Mouse (Mus musculus): ENCODE measurements at regions not wholly inside any gene's neighbourhood (a gene's known extent, or its start where the extent isn't known, plus 50 kb on each side); places are given as distances from the start of the nearest gene placed in this dataset.

DNA sequence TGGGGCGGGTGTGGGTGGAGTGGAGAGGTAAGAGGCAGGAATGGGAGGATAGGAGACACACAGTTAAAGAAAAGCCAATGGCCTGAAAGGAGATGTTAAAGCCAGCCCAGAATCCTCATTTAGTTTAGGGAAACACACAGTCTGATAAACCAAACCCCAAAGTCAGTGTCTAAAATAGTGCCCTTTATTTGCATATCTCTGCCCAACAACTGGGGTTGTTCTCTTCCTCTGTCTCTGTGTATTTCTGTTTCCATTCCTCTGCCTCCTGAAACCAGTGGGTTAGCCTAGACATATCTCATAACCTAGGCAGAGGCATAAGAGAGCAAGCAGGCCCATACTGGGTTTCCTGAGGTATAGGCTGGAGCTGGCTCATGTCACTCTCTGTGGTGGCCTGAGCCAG, 138.6 kb upstream of the Zc3h12a start:
- DNase-seq (ENCODE audit: low read depth, low spot score) = no peak

DNA sequence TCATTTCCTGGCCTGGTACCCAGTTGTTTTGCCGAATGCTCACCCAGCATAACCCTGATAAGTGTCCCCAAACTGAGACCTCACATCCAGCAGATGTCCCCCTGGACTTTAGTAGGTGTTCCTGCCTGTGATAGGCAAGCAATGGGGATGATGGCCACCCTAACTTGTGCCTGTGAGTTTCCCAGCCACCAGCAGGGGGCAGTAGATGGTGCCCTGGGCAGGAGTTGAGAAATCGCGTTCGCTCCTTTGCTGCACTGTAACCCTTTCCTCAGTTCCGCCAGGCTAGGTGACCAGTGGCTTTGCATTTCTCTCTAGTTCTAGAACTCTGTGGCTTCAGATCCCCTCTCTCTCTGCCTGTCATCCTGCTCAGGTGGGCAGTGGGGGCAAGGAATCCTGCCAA, 137.9 kb upstream of the Zc3h12a start:
- DNase-seq (ENCODE audit: low read depth, low spot score) = peak; percentile 5

DNA sequence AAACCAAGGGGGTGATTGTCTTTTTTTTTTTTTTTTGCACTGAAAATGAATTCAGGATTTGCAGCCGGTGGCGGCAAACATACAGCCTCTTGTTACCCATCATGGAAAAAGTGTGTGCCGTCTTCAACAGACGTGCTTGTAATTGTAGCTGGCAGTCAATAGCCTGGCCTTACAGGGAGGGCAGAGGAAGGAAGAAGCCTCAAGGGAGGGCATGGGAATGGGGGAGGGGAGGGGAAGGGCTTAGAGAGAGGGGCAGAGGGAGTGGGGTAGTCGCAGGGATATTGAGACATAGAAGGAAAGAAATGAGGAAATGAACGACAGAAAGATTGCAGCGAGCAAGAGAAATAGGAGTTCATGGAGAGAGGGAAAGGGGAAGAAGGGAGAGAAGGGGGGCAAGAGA, 137.4 kb upstream of the Zc3h12a start:
- DNase-seq (ENCODE audit: low read depth, low spot score) = no peak

DNA sequence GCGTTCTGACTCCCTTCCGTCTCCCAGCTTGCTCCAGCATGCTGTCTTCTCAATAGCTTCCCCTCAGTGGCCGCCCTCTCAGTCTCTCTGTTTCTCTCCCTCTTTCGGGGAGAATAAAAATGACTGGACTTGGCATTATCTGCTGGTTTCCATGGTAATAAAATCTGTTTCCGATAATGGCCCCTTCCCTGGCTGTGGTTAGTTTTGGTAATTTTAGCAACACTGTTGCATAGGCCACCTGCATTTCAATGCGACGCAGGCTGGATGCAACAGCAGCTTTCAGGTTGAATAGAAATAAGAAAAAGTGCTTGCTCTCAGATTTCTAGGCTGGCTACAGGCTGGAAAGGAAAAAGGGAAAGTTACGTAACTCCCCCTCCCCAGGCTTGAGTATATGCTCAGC, 133.9 kb upstream of the Zc3h12a start:
- DNase-seq (ENCODE audit: low read depth, low spot score) = no peak

DNA sequence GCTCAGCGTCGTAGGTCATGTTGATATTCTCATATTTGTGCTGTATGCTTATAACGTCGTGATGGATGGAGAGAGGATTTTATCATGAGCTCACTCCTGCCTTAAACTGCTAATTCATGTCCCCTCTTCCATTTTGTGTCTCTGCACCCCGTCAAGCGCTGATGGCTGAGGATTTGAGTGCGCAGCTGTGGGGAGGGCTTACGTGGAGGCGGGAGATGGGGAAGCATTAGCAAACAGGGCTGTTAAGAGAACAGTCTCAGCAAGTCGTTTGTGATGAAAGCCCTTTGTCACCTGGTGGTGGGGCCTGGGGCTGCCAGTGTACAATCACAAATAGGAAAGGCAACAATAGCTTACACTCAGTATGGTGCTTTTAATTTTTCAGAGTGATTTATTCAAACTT, 131.7 kb upstream of the Zc3h12a start:
- DNase-seq (ENCODE audit: low read depth, low spot score) = no peak

DNA sequence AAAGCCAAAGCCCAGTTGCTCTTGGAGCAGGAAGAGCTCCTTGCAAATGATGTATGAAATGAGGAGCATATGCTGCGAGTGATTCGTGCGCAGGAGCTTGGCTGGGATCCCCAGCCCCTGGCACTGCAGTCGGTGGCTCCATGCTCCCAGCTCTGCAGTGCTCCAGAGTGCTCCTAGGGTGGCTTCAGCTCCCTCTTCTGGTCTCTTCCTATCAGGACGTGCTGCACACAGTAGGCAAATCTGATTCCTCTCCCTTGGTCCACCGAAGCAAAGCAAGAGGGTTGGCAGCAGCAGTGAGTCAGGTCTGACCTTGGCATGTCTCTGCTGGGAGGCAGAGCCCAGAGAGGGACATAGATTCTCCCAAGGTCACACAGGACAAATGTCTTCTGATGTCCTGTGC, 130.3 kb upstream of the Zc3h12a start:
- no peak for DNase-seq (ENCODE audit: low read depth, low spot score)

DNA sequence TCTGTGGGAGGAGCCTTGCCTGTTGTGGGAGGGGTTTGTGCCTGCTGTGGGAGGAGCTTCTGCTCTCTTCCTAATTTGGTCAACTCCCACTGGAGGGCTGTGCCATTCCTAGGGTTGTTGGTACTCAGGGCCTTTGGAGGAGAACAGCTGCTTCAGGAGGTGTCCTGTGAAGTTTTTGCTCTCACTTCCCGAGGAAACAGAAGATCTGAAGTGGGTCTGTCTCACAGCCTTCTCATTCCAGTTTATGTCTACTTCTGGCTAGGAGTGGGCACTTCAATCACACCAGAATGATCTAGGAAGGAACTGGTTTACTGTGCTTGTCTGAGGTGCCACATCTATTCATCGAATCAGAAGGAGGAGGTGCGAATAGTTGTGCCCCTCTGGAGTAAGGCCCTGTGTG, 125.5 kb upstream of the Zc3h12a start:
- no peak for DNase-seq (ENCODE audit: low read depth, low spot score)

DNA sequence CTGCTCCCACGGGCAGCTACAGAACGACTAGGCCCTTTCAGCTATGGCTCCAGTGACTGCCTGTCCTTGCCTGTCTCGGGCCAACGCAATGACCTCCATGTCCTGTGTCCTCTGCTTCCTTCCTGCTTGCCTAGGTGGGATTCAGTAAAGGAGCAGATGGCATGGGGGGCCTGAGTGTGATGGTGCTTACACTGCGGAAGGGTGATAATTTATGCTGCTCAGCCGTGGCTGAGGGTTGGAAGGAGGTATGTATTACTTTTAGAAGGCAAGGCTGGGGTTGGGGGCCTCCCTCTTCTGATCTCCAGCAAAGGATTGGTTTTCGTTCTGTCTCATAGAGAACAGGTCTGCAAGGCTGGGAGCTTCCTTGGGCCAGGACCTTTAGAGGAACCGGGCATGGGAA, 124.6 kb upstream of the Zc3h12a start:
- no peak for DNase-seq (ENCODE audit: low read depth, low spot score)

DNA sequence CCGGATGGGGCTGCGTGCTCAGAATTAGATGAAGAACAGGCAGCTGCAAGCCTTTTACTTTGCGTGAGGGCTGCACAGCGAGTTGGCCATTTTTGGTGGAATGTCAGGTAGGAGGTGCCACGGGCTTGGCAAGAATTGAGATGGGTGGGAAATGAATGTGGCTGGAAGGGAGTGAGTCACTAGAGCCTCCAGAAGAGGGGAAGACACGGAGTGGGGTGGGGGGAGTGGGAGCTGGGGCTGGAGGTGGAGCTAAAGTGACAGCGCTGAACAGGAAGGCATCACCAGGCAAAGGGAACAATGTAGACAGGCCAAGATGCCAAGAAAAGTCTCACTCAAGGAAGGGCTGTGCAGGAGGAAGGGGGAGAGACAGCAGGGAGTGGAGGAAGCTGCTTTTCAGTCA, 121.4 kb upstream of the Zc3h12a start:
- no peak for DNase-seq (ENCODE audit: low read depth, low spot score)

DNA sequence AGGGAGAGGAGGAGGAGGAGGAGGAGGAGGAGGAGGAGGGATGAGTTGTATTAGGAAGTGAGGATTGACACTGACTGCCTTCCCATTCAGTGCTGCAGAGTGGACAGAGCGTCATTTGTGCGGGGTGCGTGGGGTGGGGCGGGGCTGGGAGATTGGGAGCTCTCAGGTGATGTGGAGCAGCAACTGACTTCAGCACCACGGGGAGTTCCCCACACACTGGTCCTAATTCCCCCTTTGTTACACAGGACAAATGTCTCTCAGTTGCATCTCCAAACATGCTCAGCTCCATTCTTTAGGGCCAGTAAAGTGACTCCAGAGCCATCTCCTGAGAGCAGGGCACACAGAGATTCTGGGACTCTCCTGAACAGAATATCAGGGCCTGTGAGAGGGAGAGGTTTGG, 118.5 kb upstream of the Zc3h12a start:
- peak; percentile 5 for DNase-seq (ENCODE audit: low read depth, low spot score)

DNA sequence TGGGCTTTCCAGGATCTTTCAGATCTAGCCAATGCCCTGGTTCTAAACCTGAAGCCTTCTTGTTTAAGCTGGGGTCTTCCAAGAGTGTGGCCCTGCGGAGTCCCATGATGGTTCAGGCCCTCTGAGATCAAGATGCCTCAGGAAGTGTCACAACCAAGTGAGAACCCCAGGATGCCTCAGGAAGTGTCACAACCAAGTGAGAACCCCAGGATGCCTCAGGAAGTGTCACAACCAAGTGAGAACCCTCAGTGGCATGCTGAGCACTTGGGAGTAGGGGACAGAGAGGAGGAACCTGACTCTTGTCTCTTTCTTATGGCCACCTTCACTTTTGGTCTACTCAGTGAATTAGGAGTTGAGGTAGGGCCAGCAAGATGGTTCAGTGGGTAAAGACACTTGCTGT, 114.9 kb upstream of the Zc3h12a start:
- DNase-seq (ENCODE audit: low read depth, low spot score) = no peak

DNA sequence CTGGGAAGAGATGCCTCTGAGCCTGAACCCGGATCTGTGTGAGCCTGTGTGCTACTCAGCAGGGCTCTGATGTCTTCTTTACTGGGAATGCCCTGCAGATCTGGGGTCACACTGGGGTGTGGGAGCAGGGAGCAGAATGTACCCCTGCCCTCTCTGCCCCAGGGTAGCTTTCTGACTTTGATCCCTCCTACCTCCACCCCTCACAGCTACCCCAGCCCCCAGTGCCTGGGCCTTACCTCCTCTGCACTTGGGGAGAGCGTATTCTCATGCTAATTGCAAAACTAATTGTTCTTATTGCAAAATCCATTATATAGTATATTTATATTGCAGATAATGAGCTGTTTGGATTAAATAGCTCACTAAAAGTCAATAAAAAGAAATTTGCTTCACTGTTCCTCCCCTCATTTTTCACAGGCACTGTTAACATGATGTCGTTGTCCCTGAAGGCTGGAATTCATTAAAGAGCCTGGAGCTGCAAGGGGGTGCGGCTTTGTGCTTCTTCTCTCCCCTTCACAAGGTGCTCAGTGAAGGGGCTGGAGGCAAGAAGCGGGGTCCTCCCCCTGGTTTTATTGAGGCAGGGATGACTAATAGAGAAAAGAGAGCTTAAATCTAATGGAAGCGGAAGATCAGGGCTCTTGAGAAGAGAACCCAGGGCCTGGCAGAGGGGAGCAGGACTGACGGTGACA, 114.1 kb upstream of the Zc3h12a start:
- no peak for DNase-seq (ENCODE audit: low read depth, low spot score)

DNA sequence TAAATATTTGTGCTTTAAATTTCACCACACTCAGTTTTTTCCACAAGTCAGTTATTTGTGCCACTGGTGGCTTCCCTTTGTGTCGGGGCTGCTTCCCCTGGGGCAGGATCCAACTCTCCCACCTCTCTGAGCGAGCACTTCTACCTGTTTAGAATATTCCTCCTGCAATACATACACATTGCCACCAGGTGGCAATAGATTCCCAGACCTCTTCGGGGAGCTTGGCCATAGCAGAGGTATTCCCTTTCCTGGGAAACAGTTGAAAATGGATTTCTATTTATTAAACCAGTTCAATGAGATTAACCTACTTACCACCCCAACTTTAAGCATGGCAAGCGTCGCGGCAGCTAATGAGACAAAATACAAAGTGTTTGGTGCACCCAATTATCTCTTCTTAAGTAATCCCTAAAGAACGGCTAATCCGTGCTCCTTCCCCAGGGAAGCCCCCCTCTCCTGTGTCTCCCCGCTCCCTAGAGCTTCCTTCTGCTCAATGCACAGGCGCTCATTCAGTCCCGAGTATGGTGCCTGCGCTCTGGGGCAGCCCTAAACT, 104.1 kb upstream of the Zc3h12a start:
- DNase-seq (ENCODE audit: low read depth, low spot score) = peak; percentile 39

DNA sequence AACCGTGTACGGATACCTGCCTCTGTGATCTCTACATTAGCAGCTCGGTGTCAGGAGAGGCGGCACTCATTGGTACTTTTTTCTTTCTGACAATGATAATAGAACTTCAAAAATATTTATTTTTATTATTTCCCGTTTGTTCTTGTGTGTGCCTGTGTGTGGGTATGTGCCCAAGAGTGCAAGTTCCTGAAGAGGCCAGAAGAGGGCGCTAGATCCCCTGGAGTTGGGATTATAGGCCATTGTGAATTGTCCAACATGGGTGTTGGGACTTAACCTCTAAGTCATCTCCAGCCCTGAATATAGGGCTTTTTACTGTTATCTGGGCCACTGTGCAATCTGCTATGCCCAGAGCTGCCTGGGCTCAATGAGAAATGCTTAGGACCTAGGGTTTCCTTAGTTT, 99.6 kb upstream of the Zc3h12a start:
- no peak for DNase-seq (ENCODE audit: low read depth, low spot score)

DNA sequence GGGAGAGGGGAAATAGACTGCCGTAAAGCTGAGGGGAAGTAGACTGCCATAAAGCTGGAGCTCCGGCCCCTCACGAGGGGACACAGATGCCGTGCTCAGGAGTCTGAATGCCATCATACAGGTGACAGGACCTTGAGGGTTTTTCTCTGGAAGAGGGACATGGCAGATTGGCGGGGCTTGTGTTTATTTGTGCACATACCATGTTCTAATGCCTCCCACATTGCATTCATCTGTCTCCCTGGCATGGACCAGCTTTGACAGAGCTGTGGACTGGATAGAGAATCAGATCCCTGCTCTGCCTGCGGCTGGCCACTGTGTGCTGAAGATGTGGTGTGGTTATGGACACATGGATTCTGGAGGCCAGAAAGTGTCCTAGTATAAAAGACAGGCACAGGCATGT, 95.3 kb upstream of the Zc3h12a start:
- no peak for DNase-seq (ENCODE audit: low read depth, low spot score)

DNA sequence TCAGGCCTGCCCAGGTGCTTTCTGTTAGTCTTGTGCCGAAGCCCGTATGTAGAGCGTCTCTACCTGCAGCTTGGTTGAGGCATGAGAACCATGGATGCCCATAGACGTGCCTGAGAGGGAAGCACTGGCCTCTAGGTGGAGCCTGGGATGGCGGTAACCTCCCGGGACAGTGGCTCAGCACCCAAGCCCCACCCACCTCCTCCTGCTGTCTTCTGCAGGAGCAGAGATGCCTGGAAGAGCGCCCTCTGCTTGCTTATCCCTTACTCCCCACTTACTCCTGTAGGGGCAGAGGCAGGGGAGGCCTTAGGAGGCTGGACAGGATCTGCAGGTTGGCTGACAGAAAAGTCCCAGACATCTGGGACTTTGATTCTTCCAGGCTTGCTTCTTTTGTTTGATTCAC, 92.7 kb upstream of the Zc3h12a start:
- no peak for DNase-seq (ENCODE audit: low read depth, low spot score)

DNA sequence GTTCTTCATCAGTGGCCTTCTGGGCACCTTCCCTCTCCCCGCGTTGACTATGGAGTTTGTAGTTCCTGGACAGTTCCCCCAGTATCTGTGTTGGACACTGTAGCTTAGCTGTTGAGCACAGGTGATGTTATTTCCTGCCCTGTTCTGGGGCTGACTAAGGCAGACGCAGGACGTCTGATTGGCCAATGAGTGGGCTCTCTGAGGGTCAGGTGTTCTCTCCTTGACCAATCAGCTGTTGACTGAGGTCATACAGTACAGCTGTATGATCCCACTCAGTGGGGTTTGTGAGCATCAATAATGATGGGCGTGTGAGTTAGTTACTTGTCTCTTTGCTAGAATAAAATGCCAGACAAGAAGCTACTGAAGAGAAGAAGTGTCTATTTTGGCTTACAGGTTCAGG, 91.6 kb upstream of the Zc3h12a start:
- DNase-seq (ENCODE audit: low read depth, low spot score) = no peak

DNA sequence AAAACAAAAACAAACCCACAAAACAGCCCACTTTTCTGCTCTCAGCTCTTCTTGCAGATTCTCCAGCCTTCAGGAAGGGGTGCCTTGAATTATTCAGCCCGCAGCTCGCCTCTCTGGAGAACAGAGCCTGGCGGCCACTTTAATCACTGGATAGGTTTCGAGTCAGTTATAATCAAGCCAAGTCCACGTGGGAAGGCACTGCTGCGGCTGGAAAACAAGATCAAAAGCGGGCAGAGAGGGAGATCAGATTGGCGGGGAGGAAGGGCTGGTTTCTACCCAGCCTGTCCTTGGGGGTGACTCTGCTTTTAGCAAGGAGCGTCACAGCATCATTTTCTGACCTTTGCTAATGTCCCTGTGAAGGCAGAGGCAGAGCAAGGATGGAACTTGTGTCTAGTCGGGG, 86.7 kb upstream of the Zc3h12a start:
- DNase-seq (ENCODE audit: low read depth, low spot score) = no peak

DNA sequence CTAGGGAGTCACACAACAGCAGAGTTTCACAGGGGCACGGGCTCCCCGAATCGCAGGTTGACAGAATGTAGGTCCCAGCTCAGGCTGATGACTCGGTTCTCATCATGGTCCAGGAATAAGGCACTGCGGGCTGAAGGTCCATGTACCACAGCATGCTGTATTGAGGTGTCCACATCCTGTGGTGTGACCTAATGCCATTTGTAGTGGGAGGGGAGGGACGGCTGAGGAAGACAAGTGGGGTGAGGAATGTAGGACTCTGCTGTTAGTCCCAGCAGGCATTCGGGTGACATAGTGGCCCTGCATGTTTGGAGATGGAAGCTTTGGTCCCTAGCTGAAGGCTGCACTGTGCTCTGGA, 84.5 kb upstream of the Zc3h12a start:
- DNase-seq (ENCODE audit: low read depth, low spot score) = no peak

DNA sequence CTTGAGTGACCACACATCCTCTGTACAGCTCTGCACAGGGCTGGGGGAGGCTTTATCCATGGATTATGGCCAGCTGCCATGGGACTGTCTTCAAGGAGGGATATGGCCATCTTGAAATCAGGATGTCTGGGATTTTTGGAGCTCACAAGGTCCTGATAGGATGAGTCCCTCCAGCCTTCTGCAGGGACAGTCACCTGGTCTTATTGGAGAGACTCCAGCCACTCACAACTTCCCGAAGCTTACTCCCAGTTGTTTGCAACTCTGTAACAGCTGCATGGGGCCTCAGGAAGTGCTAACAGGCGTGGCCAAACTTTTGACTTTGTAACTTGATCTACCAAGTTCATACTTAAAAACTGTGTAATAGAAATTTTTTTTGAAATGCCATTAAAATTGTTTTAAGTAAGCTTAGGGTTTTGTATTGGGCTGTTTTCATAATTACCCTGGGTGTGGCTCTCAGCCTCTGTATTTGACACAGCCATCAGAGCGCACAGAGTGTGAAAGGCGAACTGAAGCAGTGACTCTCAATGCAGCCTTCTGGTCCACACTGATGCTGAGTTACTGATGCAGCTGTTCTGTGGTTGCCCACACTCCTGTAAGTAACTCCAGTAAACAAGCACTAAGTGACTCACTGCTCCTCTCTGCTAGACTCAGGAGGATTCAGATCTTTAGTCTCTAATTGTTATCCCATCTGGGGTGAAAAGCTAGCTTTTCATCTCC, 84.0 kb upstream of the Zc3h12a start:
- DNase-seq (ENCODE audit: low read depth, low spot score) = peak; percentile 19

DNA sequence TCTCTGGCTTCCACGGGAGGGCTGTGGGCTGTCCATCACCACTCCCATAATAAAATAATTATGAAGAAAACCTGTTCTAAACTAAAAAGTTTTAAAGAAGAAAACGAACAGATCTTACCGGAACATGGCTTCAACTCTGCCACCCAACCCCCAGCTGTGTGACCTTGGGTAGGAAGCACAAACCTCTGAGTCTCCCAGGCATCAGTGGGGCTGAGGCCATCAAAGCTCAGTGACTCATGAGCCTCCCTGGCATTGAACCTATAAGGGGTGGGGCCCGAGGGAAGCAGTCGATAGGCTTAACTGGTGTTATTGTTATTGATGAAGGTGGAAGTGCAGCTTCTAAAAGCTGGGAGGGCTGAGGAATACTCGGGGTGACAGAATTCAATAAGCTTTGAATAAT, 83.1 kb upstream of the Zc3h12a start:
- peak; percentile 3 for DNase-seq (ENCODE audit: low read depth, low spot score)

DNA sequence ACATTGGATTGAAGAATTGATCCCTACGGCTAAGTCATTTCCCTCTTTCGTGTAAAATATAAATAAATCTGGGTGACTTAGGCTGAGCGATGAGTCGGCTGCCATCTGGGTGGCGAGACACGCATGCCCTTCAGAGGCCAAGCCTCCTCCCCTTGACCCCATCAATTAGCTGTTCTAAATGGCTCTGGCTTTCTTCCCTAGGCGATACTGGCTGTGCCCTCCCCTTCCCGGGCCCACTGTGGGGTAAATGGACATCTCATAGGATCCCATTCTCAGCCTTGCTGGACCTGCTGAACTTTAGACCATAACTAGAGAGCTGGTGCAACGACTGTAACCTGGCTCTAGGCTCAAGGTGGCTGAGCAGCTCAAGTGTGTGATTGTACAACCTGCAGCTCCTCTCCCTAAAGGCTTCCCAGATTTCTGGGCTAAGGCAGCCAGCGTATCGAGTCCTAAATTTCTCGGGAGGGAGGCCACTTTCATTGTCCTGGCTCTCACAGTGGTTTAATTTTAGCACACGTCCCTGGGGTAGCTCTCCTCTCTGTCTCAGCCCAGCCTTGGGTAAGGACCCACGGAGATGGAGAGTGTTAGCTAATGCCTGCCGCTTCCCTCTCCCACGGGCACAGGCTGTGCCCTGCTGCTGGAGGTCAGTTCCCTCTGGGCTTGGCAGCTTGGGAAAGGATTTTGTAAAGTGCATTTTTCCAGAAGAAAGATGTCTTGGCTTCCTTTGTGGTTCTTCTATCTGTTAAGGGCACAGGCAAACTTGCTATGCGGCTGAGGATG, 80.7 kb upstream of the Zc3h12a start:
- DNase-seq (ENCODE audit: low read depth, low spot score) = no peak

DNA sequence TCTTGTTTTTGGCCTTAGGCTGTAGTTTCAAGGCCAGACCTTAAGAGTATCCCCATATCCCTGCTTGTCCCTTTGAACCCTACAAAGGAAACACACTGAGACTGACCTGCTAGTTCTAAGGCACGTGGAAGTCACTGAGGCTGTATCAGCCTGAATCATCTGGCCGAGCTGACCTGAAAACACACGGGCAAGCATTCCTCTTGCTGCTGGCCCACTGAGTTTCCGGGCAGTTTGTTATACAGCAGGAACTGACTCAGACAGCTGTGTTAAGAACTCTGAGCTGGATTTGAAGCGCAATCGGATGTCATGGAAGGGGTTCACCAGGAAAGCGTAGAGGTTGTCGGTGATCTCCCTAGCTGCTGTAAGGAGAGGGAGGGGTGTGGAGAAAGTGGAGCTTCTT, 75.9 kb upstream of the Zc3h12a start:
- DNase-seq (ENCODE audit: low read depth, low spot score) = no peak
